Mouse (Mus musculus): ENCODE results near the gene Olfr796. TPM values are rescaled to one million over a fixed set of nuclear protein-coding genes. Genes with fewer than 3 reads are reported as not detected.

Gene Olfr796
- not detected for polyA plus RNA-seq (2017; shearing (Covaris generic))

DNA sequence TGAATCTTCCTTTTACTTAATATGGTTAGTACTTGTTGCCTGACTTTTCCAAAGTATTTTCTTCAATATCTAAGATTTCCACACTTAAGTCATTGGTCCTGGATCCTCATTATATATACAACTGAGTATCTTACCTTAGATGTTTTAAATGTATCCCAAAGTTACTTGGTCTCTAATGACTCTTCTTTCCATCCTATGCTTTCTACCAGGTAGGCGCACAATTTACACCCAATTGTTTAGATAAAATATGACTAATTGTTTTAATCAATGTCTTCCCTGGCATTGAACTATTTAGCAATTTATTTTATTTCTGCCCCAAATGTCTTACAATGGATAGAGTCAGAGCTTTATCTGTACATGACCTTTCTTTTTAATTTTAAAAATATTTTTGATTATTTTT lies at the start of gene Olfr796:
Gene Olfr796, minus strand, starts transcription at position 101 of the 400 bp plus-strand sequence.

DNA sequence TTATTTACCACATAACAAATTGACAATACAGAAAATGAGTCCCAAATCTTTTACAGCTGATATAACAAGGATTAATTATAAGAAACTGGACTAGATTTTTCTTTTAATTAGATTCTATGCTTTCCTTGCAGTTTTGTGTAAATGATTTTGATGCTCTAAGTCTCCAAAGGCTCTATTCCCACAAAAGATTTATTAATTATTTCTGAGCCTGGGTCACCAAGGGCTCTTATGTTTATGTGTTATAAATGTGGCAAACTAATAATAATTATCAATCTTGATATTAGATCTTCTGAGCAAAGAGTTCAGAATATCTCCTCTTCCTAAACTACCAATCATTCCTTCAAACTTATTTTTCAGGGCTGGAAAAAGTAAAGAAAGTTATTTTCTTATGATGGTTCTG lies 45.0 kb upstream of the Olfr796 start, which contains the start of gene Olfr800:
Gene Olfr800, plus strand, starts transcription at position 301 of the 400 bp plus-strand sequence.

DNA sequence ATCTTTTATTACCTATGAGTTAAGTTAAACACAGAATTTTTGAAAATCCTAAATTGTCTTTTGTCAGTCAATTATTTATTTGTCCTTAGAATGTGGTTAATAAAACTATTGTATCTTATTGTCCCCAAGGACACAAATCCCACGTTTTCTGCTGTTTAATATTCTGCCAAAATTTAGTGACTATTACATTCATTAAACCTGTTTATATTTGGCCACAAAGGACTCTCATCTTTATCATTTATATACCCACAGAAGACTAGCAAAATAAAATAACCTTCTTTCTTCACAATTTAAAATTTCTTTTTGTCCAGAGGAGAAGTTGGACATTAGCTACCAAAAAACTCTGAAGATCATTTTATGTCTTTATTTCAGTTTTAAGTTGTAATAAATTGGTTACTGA lies 24.8 kb upstream of the Olfr796 start, which contains the start of gene Olfr799:
Gene Olfr799, plus strand, starts transcription at position 301 of the 400 bp plus-strand sequence.

DNA sequence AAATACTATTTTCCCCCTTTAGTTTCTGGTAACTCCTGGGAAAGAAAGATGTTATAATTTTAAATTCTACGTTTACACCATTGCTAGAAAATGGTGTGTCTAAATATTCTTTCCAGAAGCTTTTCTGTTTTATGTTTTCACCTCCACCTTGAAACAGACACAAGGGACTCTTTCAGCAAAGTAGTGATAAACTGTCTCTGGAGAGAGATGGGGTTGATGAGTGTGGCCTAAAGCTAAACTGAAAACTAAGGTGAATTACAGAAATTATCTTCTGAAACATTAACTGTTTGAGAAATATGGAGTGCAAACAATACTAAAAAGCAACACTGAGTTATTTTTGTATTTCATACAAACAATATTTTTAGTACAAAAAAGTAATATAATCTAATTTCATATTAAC lies 15.5 kb upstream of the Olfr796 start, which contains the start of gene Olfr798:
Gene Olfr798, minus strand, starts transcription at position 101 of the 400 bp plus-strand sequence.

DNA sequence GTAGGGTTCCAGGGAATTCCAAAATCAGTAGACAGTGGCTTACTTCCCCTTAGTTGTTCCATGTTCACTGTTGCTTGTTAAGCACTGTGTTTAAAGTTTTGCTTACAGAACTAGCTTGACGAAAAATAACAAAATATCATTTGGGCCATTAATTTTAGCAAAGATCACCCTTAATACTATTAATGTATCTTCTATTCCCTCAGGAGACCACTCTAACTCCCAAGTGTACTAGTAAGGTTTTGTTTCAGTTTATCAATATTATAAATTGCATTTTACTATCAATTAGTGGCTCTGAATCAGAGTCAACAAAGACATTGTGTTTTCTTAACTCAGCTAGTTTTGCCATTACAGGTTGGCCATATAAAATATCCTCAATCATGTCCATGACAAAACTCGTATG lies 45.0 kb downstream of the Olfr796 start, which contains the start of gene Olfr794:
Gene Olfr794, plus strand, starts transcription at position 301 of the 400 bp plus-strand sequence.

Other genes with a start within 250 kb of the Olfr796 start
- gene Olfr784, start 228.5 kb downstream of the Olfr796 start, polyA plus RNA-seq (2017; shearing (Covaris generic)): not detected
- not detected for gene Olfr785, start 207.1 kb downstream of the Olfr796 start, polyA plus RNA-seq (2017; shearing (Covaris generic))
- not detected for gene Olfr786, start 185.3 kb downstream of the Olfr796 start, polyA plus RNA-seq (2017; shearing (Covaris generic))
- gene Olfr787, start 150.7 kb downstream of the Olfr796 start, polyA plus RNA-seq (2017; shearing (Covaris generic)): 0.12 TPM
- 0.10 TPM for gene Olfr788, start 141.6 kb downstream of the Olfr796 start, polyA plus RNA-seq (2017; shearing (Covaris generic))
- not detected for gene Olfr789, start 127.8 kb downstream of the Olfr796 start, polyA plus RNA-seq (2017; shearing (Covaris generic))
- gene Olfr790, start 114.1 kb downstream of the Olfr796 start, polyA plus RNA-seq (2017; shearing (Covaris generic)): not detected
- not detected for gene Olfr791, start 90.8 kb downstream of the Olfr796 start, polyA plus RNA-seq (2017; shearing (Covaris generic))
- gene Olfr792, start 73.4 kb downstream of the Olfr796 start, polyA plus RNA-seq (2017; shearing (Covaris generic)): not detected
- not detected for gene Olfr794, start 44.9 kb downstream of the Olfr796 start, polyA plus RNA-seq (2017; shearing (Covaris generic))
- gene Olfr798, start 15.4 kb upstream of the Olfr796 start, polyA plus RNA-seq (2017; shearing (Covaris generic)): 0.14 TPM
- gene Olfr799, start 24.9 kb upstream of the Olfr796 start, polyA plus RNA-seq (2017; shearing (Covaris generic)): not detected
- gene Olfr800, start 45.1 kb upstream of the Olfr796 start, polyA plus RNA-seq (2017; shearing (Covaris generic)): not detected
- not detected for gene Olfr801, start 61.3 kb upstream of the Olfr796 start, polyA plus RNA-seq (2017; shearing (Covaris generic))
- not detected for gene Olfr802, start 75.6 kb upstream of the Olfr796 start, polyA plus RNA-seq (2017; shearing (Covaris generic))
- gene Olfr803, start 81.7 kb upstream of the Olfr796 start, polyA plus RNA-seq (2017; shearing (Covaris generic)): not detected
- gene Olfr804, start 90.6 kb upstream of the Olfr796 start, polyA plus RNA-seq (2017; shearing (Covaris generic)): not detected
- gene Olfr805, start 116.8 kb upstream of the Olfr796 start, polyA plus RNA-seq (2017; shearing (Covaris generic)): not detected
- gene Olfr806, start 129.4 kb upstream of the Olfr796 start, polyA plus RNA-seq (2017; shearing (Covaris generic)): 0.16 TPM
- not detected for gene Olfr807, start 145.2 kb upstream of the Olfr796 start, polyA plus RNA-seq (2017; shearing (Covaris generic))
- gene Olfr808, start 152.9 kb upstream of the Olfr796 start, polyA plus RNA-seq (2017; shearing (Covaris generic)): not detected
- not detected for gene Olfr809, start 162.1 kb upstream of the Olfr796 start, polyA plus RNA-seq (2017; shearing (Covaris generic))
- not detected for gene Olfr810, start 182.3 kb upstream of the Olfr796 start, polyA plus RNA-seq (2017; shearing (Covaris generic))
- gene Olfr811, start 191.8 kb upstream of the Olfr796 start, polyA plus RNA-seq (2017; shearing (Covaris generic)): not detected
- not detected for gene Olfr812, start 233.5 kb upstream of the Olfr796 start, polyA plus RNA-seq (2017; shearing (Covaris generic))
- gene Olfr813, start 242.8 kb upstream of the Olfr796 start, polyA plus RNA-seq (2017; shearing (Covaris generic)): not detected